Mouse (Mus musculus) lung, postnatal 25 days (tissue): ENCODE data around the gene Matn4.

ENCODE experiments used
- DNase-seq: peaks from one replicate; pipeline ENCODE4 v3.0.0; 2022; ENCODE audit warnings: low spot score

Matn4 gene

DNA sequence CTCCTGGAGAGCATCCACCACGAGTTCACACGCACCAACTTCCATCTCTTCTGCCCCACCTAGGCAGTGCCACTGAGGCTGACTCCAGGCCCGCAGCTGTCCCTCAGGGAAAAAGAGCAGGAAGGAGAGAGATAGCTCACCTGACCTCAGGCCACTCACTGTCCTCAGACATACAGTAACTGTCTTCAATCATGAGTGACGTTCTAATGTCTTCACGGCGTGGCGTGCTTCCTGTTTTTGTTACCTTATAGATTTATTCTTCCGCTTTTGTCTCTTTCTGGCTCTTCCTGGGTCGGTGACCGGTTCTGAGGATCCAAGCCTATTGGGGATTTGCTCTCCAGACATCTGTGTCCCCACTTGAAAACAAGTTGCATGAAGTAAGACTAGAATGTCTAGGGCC, 9.6 kb upstream of the Matn4 start:
- no peak for DNase-seq

- DNase-seq, result no peak
These were observed 9.2 kb upstream of the Matn4 start for GRCm38 (mm10) chr2:164414167-164414566.

GRCm38 (mm10) chr2:164407708-164408107, 2.7 kb upstream of the Matn4 start:
- DNase-seq, result peak; percentile 70

DNA sequence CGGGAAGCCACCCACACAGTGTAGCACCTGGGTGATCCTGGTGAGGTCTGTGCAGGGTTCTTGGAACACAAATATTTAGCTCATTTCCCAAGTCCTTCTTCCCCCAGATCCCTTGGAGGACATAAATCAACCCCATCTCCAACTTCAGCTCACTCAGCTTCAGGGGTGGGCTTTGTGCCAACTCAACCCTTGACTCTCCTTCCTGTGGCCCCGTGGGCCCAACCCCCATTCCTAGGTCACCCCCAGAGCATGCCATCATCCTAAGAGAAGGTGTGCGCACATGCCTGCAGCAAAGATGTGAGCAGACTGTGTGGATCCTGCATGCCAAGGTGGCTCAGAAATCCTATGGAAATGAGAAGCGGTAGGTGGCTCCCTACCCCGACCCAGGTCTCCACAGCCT, 559 bp upstream of the Matn4 start:
- no peak for DNase-seq

- peak; percentile 86 for DNase-seq
These were observed 624 bp downstream of the Matn4 start for GRCm38 (mm10) chr2:164404082-164404990.

GRCm38 (mm10) chr2:164403396-164404081, 1.4 kb downstream of the Matn4 start:
- DNase-seq, result peak; percentile 81

DNA sequence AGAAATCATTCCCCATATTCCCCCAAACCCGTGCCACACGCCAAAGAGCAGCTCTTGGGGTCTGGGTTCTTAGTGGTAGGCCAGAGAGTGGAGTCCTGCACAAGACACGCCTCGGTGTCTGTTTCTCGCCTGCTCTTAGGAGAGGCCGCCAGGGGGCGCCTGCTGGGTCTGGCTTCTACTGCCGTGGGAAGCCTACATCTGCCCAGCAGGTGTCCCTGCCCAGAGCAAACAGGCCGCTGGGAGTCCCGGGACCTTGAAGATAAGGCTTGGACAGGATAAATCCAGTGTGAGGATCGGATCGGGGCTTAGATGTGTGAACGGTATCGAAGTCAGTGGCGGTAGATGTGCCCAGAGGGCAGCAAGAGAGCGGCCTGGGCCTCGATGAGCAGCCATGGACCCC, 2.1 kb downstream of the Matn4 start, which contains the start of gene Rbpjl:
Rbpjl (plus strand) TSS at position 236 of the 400 bp plus-strand sequence.
- DNase-seq, result peak; percentile 82

DNA sequence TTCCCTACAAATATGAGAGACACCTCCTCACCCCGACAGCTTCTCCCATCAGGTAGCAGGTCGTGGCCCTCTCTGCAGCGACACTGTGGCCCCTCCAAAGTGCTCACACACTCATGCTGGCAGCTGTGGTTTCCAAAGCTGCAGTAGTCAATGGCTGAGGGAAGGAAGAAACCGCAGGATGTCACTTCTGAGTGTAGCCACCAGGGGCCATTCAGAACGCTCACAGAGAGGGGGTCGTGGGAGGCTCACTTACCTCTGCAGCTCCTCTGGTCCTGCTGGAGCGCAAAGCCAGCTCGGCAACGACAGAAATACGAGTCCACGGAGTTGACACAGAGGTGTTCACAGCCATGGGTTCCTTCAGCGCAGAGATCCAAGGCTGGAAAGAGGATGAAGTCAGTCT, 8.0 kb downstream of the Matn4 start:
- DNase-seq, result no peak

GRCm38 (mm10) chr2:164396076-164396475, 8.9 kb downstream of the Matn4 start:
- DNase-seq, result no peak

GRCm38 (mm10) chr2:164393126-164393525, 11.8 kb downstream of the Matn4 start:
- no peak for DNase-seq

DNA sequence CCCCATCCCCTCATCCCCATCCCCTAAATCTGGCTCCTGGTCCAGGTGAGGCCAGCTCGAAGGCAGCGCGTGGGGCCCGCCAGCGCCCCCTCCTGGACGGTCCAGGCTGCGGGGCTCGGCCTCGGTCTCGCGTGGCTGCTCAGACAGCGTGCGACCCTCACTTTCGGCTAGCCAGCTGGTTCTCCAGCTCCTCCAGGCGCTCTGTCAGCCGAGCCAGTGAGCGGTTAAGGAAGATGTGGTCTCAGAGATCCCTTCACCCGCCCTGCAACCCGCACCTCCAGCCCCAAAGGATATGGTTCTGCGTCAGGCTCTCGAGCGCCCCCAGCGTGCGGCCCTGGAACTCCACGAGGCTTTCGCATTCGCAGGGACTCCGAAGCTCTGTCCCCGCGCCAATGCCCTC, 15.5 kb downstream of the Matn4 start:
- peak; percentile 80 for DNase-seq

DNA sequence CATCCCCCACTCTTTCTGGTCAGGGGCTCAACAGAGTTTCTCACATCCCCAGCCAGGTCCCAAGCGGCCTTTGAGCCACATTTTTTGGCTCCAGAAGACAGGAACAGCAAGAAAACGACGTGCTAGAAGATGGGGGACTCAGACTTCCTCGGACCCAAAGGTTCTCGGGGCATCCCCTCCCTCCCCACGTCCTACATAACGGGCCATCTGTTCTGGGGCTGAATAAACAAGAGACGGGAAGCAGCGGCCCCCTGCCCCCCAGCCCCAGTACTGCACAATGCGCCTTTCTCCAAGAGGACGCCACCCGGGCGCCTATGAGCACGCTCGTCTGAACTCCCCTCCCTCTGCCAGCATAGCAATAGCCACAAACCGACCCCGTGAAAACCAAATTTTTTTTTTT, 15.9 kb downstream of the Matn4 start, which contains the start of gene Slpi:
Slpi (minus strand) TSS at position 76 of the 400 bp plus-strand sequence.
- no peak for DNase-seq

DNA sequence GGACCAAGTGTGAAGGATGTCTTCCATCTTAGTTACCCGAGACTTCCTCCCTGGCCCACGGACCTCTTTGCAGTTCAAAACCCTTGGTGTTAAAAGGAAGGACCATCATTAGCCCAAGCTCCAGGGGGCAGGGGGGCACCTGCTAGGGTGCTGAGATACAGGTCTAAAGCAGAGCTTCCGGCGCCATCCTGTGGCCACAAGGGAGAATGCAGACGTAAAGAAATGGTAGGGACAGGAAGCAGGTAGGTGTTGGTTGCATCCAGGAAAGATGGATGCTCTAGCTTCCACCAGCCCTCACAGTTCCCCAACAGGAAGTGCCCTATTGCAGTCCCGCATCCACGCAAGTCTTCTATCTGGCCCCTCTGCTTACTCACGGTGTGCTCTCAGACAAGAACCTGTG, 18.0 kb downstream of the Matn4 start:
- DNase-seq, result peak; percentile 52

DNA sequence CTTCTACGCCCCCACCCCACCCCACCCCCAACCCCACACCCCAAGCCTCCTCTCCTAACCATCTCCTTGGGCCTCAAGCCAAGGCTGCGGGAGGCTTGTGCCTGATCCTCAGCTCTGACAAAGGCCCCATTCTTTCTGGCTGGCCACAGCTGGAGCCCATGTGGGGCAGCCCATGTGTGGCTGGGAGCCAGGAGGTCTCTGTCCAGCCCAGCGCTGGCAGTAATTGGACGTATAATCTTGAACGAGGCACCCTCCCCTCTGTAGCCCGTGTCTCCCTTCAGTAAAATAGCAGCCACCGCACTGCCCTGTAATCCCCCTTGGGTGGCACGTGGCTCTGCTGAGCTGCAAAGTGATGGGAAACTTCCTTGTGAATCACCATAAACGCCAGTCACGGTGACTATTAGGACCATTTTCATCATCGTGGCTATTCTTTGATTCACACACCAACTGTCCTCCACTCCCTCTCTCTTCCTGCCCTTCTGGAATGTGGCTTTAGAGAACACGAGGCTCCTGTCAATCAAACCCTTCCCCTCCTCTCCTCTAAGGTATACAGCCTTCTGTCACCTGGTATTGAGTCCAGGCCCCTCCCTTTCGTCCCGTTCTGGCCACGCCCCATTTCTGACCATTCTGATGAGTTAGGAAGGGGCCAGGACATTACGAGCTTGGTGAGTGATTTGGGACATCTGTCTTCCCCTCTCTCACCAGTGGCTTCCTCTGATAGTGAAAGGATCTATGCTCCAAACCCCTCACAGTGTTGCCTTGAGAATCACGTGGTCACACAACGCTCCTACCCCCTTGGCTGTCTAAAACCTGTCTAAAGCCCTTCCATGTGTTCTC, 18.8 kb downstream of the Matn4 start:
- no peak for DNase-seq

DNA sequence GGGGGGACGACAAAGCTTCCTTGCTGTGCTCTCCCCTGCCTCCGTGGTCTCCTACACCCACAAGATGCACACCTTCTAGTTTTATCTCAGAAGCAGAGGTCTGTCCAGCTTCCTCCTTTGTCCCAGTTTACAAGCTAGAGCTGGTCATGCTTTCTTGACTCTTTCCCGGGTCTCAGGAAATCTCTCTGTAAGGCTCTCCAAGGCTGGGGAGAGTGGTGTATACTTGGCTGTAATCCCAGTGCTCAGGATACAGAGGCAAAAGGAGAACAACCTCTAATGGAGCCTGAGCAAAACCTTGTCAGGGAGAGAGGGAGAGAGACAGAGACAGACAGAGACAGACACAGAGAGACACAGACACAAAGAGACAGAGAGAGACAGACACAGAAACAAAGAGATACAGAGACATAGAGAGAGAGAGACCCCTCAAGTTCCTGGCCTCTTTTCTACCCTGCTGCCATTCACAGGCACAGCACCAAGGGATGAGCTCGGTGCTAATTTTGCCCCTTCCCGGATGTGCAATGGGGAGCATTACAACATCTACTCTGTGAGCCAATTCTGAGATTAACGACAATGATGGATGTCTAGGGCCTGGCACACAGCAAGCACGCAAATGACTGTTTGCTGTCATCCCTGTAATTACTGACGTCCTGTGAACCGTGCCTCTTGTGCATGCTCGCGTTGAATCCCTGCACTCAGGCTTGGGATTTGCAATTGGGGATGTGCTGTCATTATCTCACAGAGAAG, 21.1 kb downstream of the Matn4 start:
- DNase-seq, result no peak

- no peak for DNase-seq
These were observed 22.0 kb downstream of the Matn4 start for GRCm38 (mm10) chr2:164382971-164383370.

DNA sequence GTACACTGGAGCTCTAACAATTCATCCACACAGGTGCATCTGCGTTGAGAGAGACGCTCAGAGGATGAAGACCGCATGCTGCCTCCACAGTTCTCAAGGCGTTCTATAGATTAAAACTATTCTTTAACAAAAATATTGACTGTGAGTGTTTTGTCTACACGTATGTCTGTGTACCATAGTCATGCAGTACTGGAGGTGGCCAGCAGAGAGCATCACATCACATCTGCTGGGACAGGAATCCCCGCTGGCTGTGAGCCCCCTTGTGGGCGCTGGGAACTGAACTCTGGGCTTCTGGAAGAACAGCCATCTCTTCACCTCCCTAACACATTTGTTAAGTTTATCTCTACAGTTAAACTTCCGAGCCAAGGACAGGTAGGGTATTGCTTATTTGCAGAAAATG, 23.2 kb downstream of the Matn4 start:
- DNase-seq, result no peak

- DNase-seq, result no peak
These were observed 27.2 kb downstream of the Matn4 start for GRCm38 (mm10) chr2:164377478-164378426.

DNA sequence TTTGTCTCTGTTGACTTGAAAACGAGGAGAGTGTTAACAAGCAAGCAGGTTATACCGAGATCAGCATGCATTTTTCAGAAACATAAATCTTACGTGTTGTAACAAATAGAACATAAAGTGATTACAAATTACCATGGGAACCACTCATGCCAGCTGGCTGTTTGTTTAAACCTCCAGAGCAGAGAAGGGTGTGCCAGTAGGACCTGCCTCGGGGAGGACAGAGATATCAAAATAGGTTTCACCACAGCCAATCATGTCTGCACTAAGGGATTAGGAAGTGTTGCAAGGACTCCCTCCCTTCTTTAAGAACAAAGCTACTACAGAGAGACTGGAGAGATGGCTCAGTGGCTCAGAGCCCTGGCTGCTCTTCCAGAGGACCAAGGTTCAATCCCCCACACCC, 31.8 kb downstream of the Matn4 start:
- DNase-seq, result peak; percentile 55

DNA sequence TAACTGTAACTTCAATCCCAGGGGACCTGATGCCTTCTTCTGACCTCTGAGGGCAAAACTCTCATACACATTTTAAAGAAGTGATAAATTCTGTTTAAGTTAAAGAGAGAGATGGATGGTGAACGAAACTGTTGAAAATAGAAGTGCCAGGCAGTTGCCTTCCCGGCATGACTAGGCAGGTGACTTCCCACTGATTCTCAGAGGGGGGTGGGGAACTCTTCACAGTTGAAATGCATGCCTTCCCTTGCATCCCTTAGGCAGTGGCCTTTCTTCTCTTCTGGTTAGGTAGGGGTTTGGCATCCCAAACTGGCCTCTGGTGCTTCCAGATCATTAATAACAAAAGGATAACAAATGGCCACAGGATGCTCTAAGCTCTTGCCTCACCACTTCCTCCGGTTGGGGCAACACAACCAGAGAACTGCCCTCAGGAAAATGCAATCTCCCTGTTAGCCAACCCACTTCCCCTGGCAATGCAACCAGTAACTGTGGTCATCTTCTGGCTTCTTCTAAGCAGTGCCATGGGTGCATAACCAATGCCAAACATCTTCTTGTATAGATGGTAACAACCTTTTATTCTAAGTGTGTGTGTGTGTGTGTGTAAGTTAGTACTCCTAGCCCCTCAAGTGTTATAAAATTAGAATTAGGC, 32.4 kb downstream of the Matn4 start:
- peak; percentile 29 for DNase-seq
